In the genomic region with DNA sequence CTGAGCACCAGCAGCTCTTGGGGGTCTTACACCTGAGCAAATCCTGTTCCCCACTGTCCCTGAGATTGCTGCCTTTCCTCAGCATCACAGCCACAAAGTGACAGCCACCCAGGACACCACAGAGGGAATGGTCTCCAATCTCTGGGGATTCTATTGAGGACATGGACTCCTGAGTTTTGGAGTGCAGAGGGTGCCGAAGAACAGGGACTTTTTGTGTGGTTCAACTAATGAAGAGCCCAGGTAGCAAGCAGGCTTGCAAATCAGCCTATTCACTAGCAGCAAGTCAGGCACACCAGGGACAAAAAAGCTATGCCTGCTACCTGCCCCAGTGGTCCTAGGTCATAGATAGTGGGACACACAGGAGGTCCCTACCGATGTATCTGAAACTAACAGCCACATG, we compare ENCODE assay signal across 11 mouse cellular contexts. TPM values are rescaled to one million over a fixed set of nuclear protein-coding genes. Genes with fewer than 3 reads are reported as not detected.
DNase-seq lines count a peak whose midpoint lies in the region; ATAC-seq and TF ChIP-seq lines count a peak whose summit lies in the region.
"Had no signal": no experiment of that assay in that cellular context is flagged by ENCODE, and none has a peak within 500 bp of the region (broad histone marks: within the 10 kb centered on the region; RNA-seq: fewer than 3 reads in every experiment).

No protein-coding gene starts in this region.

- H3K4me1 ChIP-seq in liver, embryonic 11.5 days (replicated peaks; ENCODE audit: control insufficient read depth, insufficient read depth, low read length) = peaks cover 37% of the 10 kb centered on the region
- peaks cover 33% of the 10 kb centered on the region for H3K4me1 ChIP-seq in liver, postnatal 0 days (ENCODE audit: insufficient read depth)
- H3K4me1 ChIP-seq in forebrain, embryonic 10.5 days = peaks cover 47% of the 10 kb centered on the region
- H3K4me1 ChIP-seq in hindbrain, embryonic 13.5 days (replicated peaks) = peaks cover 54% of the 10 kb centered on the region
- peaks cover 45% of the 10 kb centered on the region for H3K4me1 ChIP-seq in midbrain, embryonic 15.5 days

- no peaks in the 10 kb centered on the region for H3K27me3 ChIP-seq in liver, embryonic 11.5 days (replicated peaks; ENCODE audit: control insufficient read depth, insufficient read depth, low read length)
- no peaks in the 10 kb centered on the region for H3K27me3 ChIP-seq in liver, postnatal 0 days (ENCODE audit: insufficient read depth, low read length)
- peaks cover 10% of the 10 kb centered on the region for H3K27me3 ChIP-seq in forebrain, embryonic 10.5 days (ENCODE audit: poor library complexity, severe bottlenecking)
- H3K27me3 ChIP-seq in hindbrain, embryonic 13.5 days = peaks cover 5% of the 10 kb centered on the region; the same call in 1 of the 2 replicates
- H3K27me3 ChIP-seq in midbrain, embryonic 15.5 days (replicated peaks) = no peaks in the 10 kb centered on the region

- H3K27ac ChIP-seq in liver, embryonic 11.5 days (ENCODE audit: low read depth, low read length) = no peak overlapping the region
- no peak overlapping the region for H3K27ac ChIP-seq in liver, postnatal 0 days (ENCODE audit: low read depth)
- H3K27ac ChIP-seq in forebrain, embryonic 10.5 days = no peak overlapping the region
- H3K27ac ChIP-seq in hindbrain, embryonic 13.5 days = no peak overlapping the region
- no peak overlapping the region for H3K27ac ChIP-seq in midbrain, embryonic 15.5 days

- ATAC-seq in liver, embryonic 11.5 days (replicated peaks; ENCODE audit: low FRiP score) = no peak
- ATAC-seq in liver, postnatal 0 days = no peak
- ATAC-seq in hindbrain, embryonic 13.5 days (ENCODE audit: low FRiP score) = no peak
- no peak for ATAC-seq in midbrain, embryonic 15.5 days (replicated peaks)
- ATAC-seq in granulocyte monocyte progenitor cell, adult 5-6 weeks (replicated peaks; ENCODE audit: poor library complexity, severe bottlenecking) = no peak

- TF ChIP-seq CTCF in liver, postnatal 0 days (IDR thresholded peaks at IDR 0.05; ENCODE audit: low read depth) = no peak

- no peaks in the 10 kb centered on the region for H3K9me3 ChIP-seq in liver, embryonic 11.5 days (ENCODE audit: control insufficient read depth, low read length)
- no peaks in the 10 kb centered on the region for H3K9me3 ChIP-seq in liver, postnatal 0 days (ENCODE audit: low read length)
- H3K9me3 ChIP-seq in forebrain, embryonic 10.5 days = no peaks in the 10 kb centered on the region; the same call in 1 of the 2 replicates
- no peaks in the 10 kb centered on the region for H3K9me3 ChIP-seq in hindbrain, embryonic 13.5 days
- H3K9me3 ChIP-seq in midbrain, embryonic 15.5 days = no peaks in the 10 kb centered on the region

- intact Hi-C loops in left cerebral cortex, postnatal 14 days (cut with DNase I) = no loop called here

- H3K36me3 ChIP-seq in liver, embryonic 11.5 days (ENCODE audit: control insufficient read depth, insufficient read depth, low read length) = no peaks in the 10 kb centered on the region
- H3K36me3 ChIP-seq in liver, postnatal 0 days (replicated peaks; ENCODE audit: insufficient read depth, low read length) = no peaks in the 10 kb centered on the region
- peaks cover 50% of the 10 kb centered on the region for H3K36me3 ChIP-seq in forebrain, embryonic 10.5 days (replicated peaks)
- no peaks in the 10 kb centered on the region for H3K36me3 ChIP-seq in hindbrain, embryonic 13.5 days
- H3K36me3 ChIP-seq in midbrain, embryonic 15.5 days (replicated peaks) = no peaks in the 10 kb centered on the region

- H3K4me2 ChIP-seq in liver, embryonic 11.5 days = peak overlapping the region; percentile 73
- H3K4me2 ChIP-seq in liver, postnatal 0 days (ENCODE audit: low read depth, low read length) = no peak overlapping the region
- H3K4me2 ChIP-seq in hindbrain, embryonic 13.5 days = peak overlapping the region; percentile 88
- H3K4me2 ChIP-seq in midbrain, embryonic 15.5 days = peak overlapping the region; percentile 89

- WGBS in liver, embryonic 11.5 days = 88% methylated on average over 2 of the region's 2 CpGs
- 82% methylated on average over 2 of the region's 2 CpGs for WGBS in liver, postnatal 0 days (ENCODE audit: insufficient replicate concordance)
- WGBS in forebrain, embryonic 10.5 days = 94% methylated on average over 2 of the region's 2 CpGs
- WGBS in hindbrain, embryonic 13.5 days = 91% methylated on average over 2 of the region's 2 CpGs
- 93% methylated on average over 2 of the region's 2 CpGs for WGBS in midbrain, embryonic 15.5 days

- H3K4me3 ChIP-seq in liver, embryonic 11.5 days (ENCODE audit: low read depth, low read length) = no peak overlapping the region; the same call in 1 of the 2 replicates
- no peak overlapping the region for H3K4me3 ChIP-seq in liver, postnatal 0 days (ENCODE audit: low read depth, low read length)
- peak overlapping the region; percentile 97 for H3K4me3 ChIP-seq in forebrain, embryonic 10.5 days
- peak overlapping the region; percentile 94 for H3K4me3 ChIP-seq in hindbrain, embryonic 13.5 days
- H3K4me3 ChIP-seq in midbrain, embryonic 15.5 days = peak overlapping the region; percentile 99; the same call in 1 of the 2 replicates

- no peak for TF ChIP-seq EP300 in liver, postnatal 0 days (IDR thresholded peaks at IDR 0.05; ENCODE audit: low read depth)

- no peak for DNase-seq in liver, embryonic 11.5 days (ENCODE audit: low spot score)
- DNase-seq in liver, postnatal 0 days = no peak
- no peak for DNase-seq in forebrain, embryonic 10.5 days (ENCODE audit: extremely low spot score, low spot score)
- no peak for DNase-seq in left cerebral cortex, postnatal 14 days (ENCODE audit: low spot score in 2 of 2)
- DNase-seq in cerebellum, postnatal 36 days = no peak
- DNase-seq: lung, postnatal 14 days had no signal

- H3K9ac ChIP-seq in liver, embryonic 11.5 days (ENCODE audit: low read depth, low read length) = no peak overlapping the region
- no peak overlapping the region for H3K9ac ChIP-seq in liver, postnatal 0 days (replicated peaks)
- H3K9ac ChIP-seq in hindbrain, embryonic 13.5 days = peak overlapping the region; percentile 99
- H3K9ac ChIP-seq in midbrain, embryonic 15.5 days = no peak overlapping the region

RNA-seq across cellular contexts. Expression of a gene that starts 1.8 kb away (rescaled TPM):
- 19.2 and 21.3 TPM in 2 replicates for polyA plus RNA-seq in liver, embryonic 11.5 days (2014; fragmentation: Nextera tagmentation; extraction: Ambion mirVana)
- 4.6 and 4.8 TPM in 2 replicates for polyA plus RNA-seq in liver, postnatal 0 days (2015; fragmentation: Nextera tagmentation; extraction: Ambion mirVana)
- polyA plus RNA-seq in forebrain, embryonic 10.5 days (2016; fragmentation: Nextera tagmentation; extraction: Ambion mirVana) = 72.7 and 74.6 TPM in 2 replicates
- 75.1 and 77.5 TPM in 2 replicates for polyA plus RNA-seq in hindbrain, embryonic 13.5 days (2015; fragmentation: Nextera tagmentation; extraction: Ambion mirVana)
- 103 and 106 TPM in 2 replicates for polyA plus RNA-seq in midbrain, embryonic 15.5 days (2015; fragmentation: Nextera tagmentation; extraction: Ambion mirVana)
- 10 to 100 TPM; 66.8 to 67.9 TPM for total RNA-seq in left cerebral cortex, postnatal 14 days (2021)
- 20.6 and 26.9 TPM in 2 replicates for total RNA-seq in granulocyte monocyte progenitor cell, adult 5-6 weeks (2014; fragmentation: Nextera tagmentation)
- 16.6 and 17.0 TPM in 2 replicates for total RNA-seq in granulocyte monocyte progenitor cell, adult 5-6 weeks (2017)

RNA-seq across cellular contexts. Expression of a gene that starts 48.5 kb away (rescaled TPM):
- not detected in 2 replicates for polyA plus RNA-seq in liver, embryonic 11.5 days (2014; fragmentation: Nextera tagmentation; extraction: Ambion mirVana)
- not detected in 2 replicates for polyA plus RNA-seq in liver, postnatal 0 days (2015; fragmentation: Nextera tagmentation; extraction: Ambion mirVana)
- polyA plus RNA-seq in forebrain, embryonic 10.5 days (2016; fragmentation: Nextera tagmentation; extraction: Ambion mirVana) = not detected in 2 replicates
- not detected in 2 replicates for polyA plus RNA-seq in hindbrain, embryonic 13.5 days (2015; fragmentation: Nextera tagmentation; extraction: Ambion mirVana)
- not detected in 2 replicates for polyA plus RNA-seq in midbrain, embryonic 15.5 days (2015; fragmentation: Nextera tagmentation; extraction: Ambion mirVana)
- not detected for total RNA-seq in left cerebral cortex, postnatal 14 days (2021)
- total RNA-seq in granulocyte monocyte progenitor cell, adult 5-6 weeks (2014; fragmentation: Nextera tagmentation) = not detected in 2 replicates
- total RNA-seq in granulocyte monocyte progenitor cell, adult 5-6 weeks (2017) = not detected in 2 replicates
- total RNA-seq: layer of hippocampus, adult 8-10 months had no signal
- polyA plus RNA-seq: heart, postnatal 0 days had no signal

RNA-seq across cellular contexts. Expression of a gene that starts 56.7 kb away (rescaled TPM):
- polyA plus RNA-seq in liver, embryonic 11.5 days (2014; fragmentation: Nextera tagmentation; extraction: Ambion mirVana) = 181 and 183 TPM in 2 replicates
- 68.2 and 71.3 TPM in 2 replicates for polyA plus RNA-seq in liver, postnatal 0 days (2015; fragmentation: Nextera tagmentation; extraction: Ambion mirVana)
- 186 and 188 TPM in 2 replicates for polyA plus RNA-seq in forebrain, embryonic 10.5 days (2016; fragmentation: Nextera tagmentation; extraction: Ambion mirVana)
- 163 and 175 TPM in 2 replicates for polyA plus RNA-seq in hindbrain, embryonic 13.5 days (2015; fragmentation: Nextera tagmentation; extraction: Ambion mirVana)
- polyA plus RNA-seq in midbrain, embryonic 15.5 days (2015; fragmentation: Nextera tagmentation; extraction: Ambion mirVana) = 180 and 188 TPM in 2 replicates
- 10 to 100 TPM; 49.6 to 58.2 TPM for total RNA-seq in left cerebral cortex, postnatal 14 days (2021)
- total RNA-seq in granulocyte monocyte progenitor cell, adult 5-6 weeks (2014; fragmentation: Nextera tagmentation) = 48.8 and 80.1 TPM in 2 replicates
- total RNA-seq in granulocyte monocyte progenitor cell, adult 5-6 weeks (2017) = 88.7 and 94.7 TPM in 2 replicates

RNA-seq across cellular contexts. Expression of a gene that starts 58.1 kb away (rescaled TPM):
- polyA plus RNA-seq in liver, embryonic 11.5 days (2014; fragmentation: Nextera tagmentation; extraction: Ambion mirVana) = 0.26 TPM in 2 replicates
- polyA plus RNA-seq in liver, postnatal 0 days (2015; fragmentation: Nextera tagmentation; extraction: Ambion mirVana) = 0.04 TPM in 1 of 2 replicates, not detected in the other
- 0.26 and 0.46 TPM in 2 replicates for polyA plus RNA-seq in forebrain, embryonic 10.5 days (2016; fragmentation: Nextera tagmentation; extraction: Ambion mirVana)
- polyA plus RNA-seq in hindbrain, embryonic 13.5 days (2015; fragmentation: Nextera tagmentation; extraction: Ambion mirVana) = 0.27 and 0.41 TPM in 2 replicates
- polyA plus RNA-seq in midbrain, embryonic 15.5 days (2015; fragmentation: Nextera tagmentation; extraction: Ambion mirVana) = 0.37 and 0.49 TPM in 2 replicates
- under 1 TPM in 1 of 2 experiments, not detected in 1; 0.18 TPM for total RNA-seq in left cerebral cortex, postnatal 14 days (2021)
- 0.47 TPM in 1 of 2 replicates, not detected in the other for total RNA-seq in granulocyte monocyte progenitor cell, adult 5-6 weeks (2014; fragmentation: Nextera tagmentation)
- 0.17 TPM in 1 of 2 replicates, not detected in the other for total RNA-seq in granulocyte monocyte progenitor cell, adult 5-6 weeks (2017)

RNA-seq across cellular contexts. Expression of a gene that starts 59.1 kb away (rescaled TPM):
- polyA plus RNA-seq in liver, embryonic 11.5 days (2014; fragmentation: Nextera tagmentation; extraction: Ambion mirVana) = not detected in 2 replicates
- polyA plus RNA-seq in liver, postnatal 0 days (2015; fragmentation: Nextera tagmentation; extraction: Ambion mirVana) = not detected in 2 replicates
- polyA plus RNA-seq in forebrain, embryonic 10.5 days (2016; fragmentation: Nextera tagmentation; extraction: Ambion mirVana) = not detected in 2 replicates
- polyA plus RNA-seq in hindbrain, embryonic 13.5 days (2015; fragmentation: Nextera tagmentation; extraction: Ambion mirVana) = 0.06 TPM in 2 replicates
- not detected in 2 replicates for polyA plus RNA-seq in midbrain, embryonic 15.5 days (2015; fragmentation: Nextera tagmentation; extraction: Ambion mirVana)
- not detected for total RNA-seq in left cerebral cortex, postnatal 14 days (2021)
- total RNA-seq in granulocyte monocyte progenitor cell, adult 5-6 weeks (2014; fragmentation: Nextera tagmentation) = not detected in 2 replicates
- not detected in 2 replicates for total RNA-seq in granulocyte monocyte progenitor cell, adult 5-6 weeks (2017)
- total RNA-seq: layer of hippocampus, adult 8-10 months had no signal

Comparison
In these comparisons a context has a peak if more than half of its experiments do, and no peak if none do; other contexts are left out.
1. H3K4me3 ChIP-seq: peak in forebrain, embryonic 10.5 days (single experiment), hindbrain, embryonic 13.5 days (single experiment) and midbrain, embryonic 15.5 days (single experiment); none in liver, embryonic 11.5 days (single experiment) and liver, postnatal 0 days (single experiment).